Mouse (Mus musculus) heart, embryonic 16.5 days (tissue): ENCODE data around the gene Dock8. TPM values are rescaled to one million over a fixed set of nuclear protein-coding genes. Genes with fewer than 3 reads are reported as not detected.

Experiments used
- ATAC-seq: fragments of 200-750 bp; cut with Nextera tagmentation; replicated peaks from 2 replicates; pipeline ENCODE4 v1.8.0; 2017; ENCODE audit warnings: moderate number of reproducible peaks; ENCODE audit not compliant: insufficient read depth, low FRiP score; ENCODE audit errors: extremely low read depth
- H3K27ac ChIP-seq: fragments of 300-500 bp; sonication (generic); 2 replicates; pipeline ENCODE4 v1.5.1; 2014; ENCODE audit warnings: mild to moderate bottlenecking, low read length, control low read depth, moderate library complexity
- H3K27me3 ChIP-seq: fragments of 300-500 bp; sonication (generic); 2 replicates; pipeline ENCODE4 v1.6.1; 2014; ENCODE audit warnings: low read length, mixed read lengths; ENCODE audit not compliant: control insufficient read depth, insufficient read depth
- H3K36me3 ChIP-seq: fragments of 300-500 bp; sonication (generic); 2 replicates; pipeline ENCODE4 v1.6.1; 2014; ENCODE audit not compliant: control insufficient read depth, insufficient read depth
- H3K4me1 ChIP-seq: fragments of 300-500 bp; sonication (generic); 2 replicates; pipeline ENCODE4 v1.6.1; 2014; ENCODE audit warnings: low read length, mixed read lengths; ENCODE audit not compliant: control insufficient read depth, insufficient read depth
- H3K4me2 ChIP-seq: fragments of 300-500 bp; sonication (generic); 2 replicates; pipeline ENCODE4 v1.6.1; 2014; ENCODE audit warnings: low read depth, mild to moderate bottlenecking, control low read depth, low read length
- H3K4me3 ChIP-seq: fragments of 300-500 bp; sonication (generic); 2 replicates; pipeline ENCODE4 v1.5.1; 2014; ENCODE audit warnings: mild to moderate bottlenecking, control low read depth, low read length
- H3K9ac ChIP-seq: fragments of 300-500 bp; sonication (generic); 2 replicates; pipeline ENCODE4 v1.6.1; 2014; ENCODE audit warnings: low read length, control low read depth
- H3K9me3 ChIP-seq: fragments of 300-500 bp; sonication (generic); replicated peaks from 2 replicates; pipeline ENCODE4 v1.6.1; 2016; ENCODE audit warnings: low read length; ENCODE audit not compliant: control insufficient read depth
- WGBS: fragments of 180-500 bp; shearing (Covaris S2); extraction: QIAGEN DNeasy Blood & Tissue Kit; methylation state at CpG from one replicate; pipeline ENCODE4 v1.1.7; 2014; 5-methylcytosine and 5-hydroxymethylcytosine counted together
- polyA plus RNA-seq: library from polyadenylated mRNA; unstranded; fragments of >200 nt; fragmentation: Nextera tagmentation; extraction: Ambion mirVana; gene quantifications from 2 replicates; pipeline ENCODE4 v1.2.1, GENCODE M21; 2015

Gene Dock8
- polyA plus RNA-seq, 1 experiment from 2014 or later = 8.3 TPM

DNA sequence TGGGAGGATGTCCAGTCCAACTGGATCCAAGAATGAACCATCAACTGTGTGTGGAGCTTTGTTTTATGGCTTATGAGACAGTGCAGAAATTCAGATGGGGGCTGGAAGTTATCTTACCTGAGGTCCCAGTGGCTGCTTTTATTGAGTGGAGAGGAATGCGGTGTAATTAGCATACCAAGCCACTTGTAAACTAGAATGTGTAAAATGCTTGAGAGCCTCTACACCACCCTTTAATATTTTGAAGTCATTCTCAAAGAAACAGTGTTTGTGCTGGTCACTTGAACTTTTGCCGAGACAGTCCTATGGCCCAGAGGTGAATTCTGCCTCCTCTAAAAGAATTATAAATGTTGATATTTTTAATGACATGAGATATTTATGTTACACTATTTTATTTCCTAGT, 83.5 kb downstream of the Dock8 start:
- ATAC-seq = no peak
- H3K4me1 ChIP-seq = no peaks in the 10 kb centered on the region
- no peak overlapping the region for H3K9ac ChIP-seq
- no peak overlapping the region for H3K4me3 ChIP-seq
- no peak overlapping the region for H3K4me2 ChIP-seq
- no peaks in the 10 kb centered on the region for H3K36me3 ChIP-seq
- H3K27ac ChIP-seq = no peak overlapping the region
- H3K9me3 ChIP-seq = no peaks in the 10 kb centered on the region
- no peaks in the 10 kb centered on the region for H3K27me3 ChIP-seq
- WGBS = 79% methylated on average over 2 of the region's 2 CpGs

DNA sequence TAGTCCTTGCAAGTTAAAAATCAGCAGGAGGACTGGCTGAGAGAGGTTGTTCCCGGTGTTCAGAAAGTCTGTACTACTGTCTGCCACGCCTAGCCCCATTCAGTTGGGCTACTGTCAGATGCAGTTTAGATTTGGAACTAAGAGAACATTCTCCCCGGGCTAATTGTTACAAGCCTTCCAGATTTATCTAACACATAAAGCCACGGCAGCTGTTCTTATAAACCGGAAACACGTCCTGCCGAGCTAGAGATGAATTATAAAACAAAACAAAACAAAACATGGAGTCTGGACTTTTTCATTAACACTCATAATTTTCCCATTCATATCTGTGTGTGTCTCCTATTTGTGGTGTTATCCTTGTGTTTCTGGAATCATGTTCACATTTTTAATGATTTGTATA, 87.8 kb downstream of the Dock8 start:
- Histone ChIP-seq H3K27ac (no peak overlapping the region), H3K9me3 (no peaks in the 10 kb centered on the region), H3K4me3 (no peak overlapping the region), H3K4me2 (no peak overlapping the region), H3K4me1 (no peaks in the 10 kb centered on the region), H3K36me3 (no peaks in the 10 kb centered on the region), H3K9ac (no peak overlapping the region), H3K27me3 (no peaks in the 10 kb centered on the region)
- WGBS = 71% methylated on average over 7 of the region's 7 CpGs
- no peak for ATAC-seq

GRCm38 (mm10) chr19:25089746-25090145, 90.4 kb downstream of the Dock8 start:
- 91% methylated on average over 7 of the region's 7 CpGs for WGBS
- H3K27ac ChIP-seq = no peak overlapping the region
- no peak for ATAC-seq
- H3K27me3 ChIP-seq = no peaks in the 10 kb centered on the region
- H3K4me3 ChIP-seq = no peak overlapping the region
- H3K4me1 ChIP-seq = no peaks in the 10 kb centered on the region
- no peak overlapping the region for H3K9ac ChIP-seq
- no peaks in the 10 kb centered on the region for H3K36me3 ChIP-seq
- H3K4me2 ChIP-seq = no peak overlapping the region
- no peaks in the 10 kb centered on the region for H3K9me3 ChIP-seq

DNA sequence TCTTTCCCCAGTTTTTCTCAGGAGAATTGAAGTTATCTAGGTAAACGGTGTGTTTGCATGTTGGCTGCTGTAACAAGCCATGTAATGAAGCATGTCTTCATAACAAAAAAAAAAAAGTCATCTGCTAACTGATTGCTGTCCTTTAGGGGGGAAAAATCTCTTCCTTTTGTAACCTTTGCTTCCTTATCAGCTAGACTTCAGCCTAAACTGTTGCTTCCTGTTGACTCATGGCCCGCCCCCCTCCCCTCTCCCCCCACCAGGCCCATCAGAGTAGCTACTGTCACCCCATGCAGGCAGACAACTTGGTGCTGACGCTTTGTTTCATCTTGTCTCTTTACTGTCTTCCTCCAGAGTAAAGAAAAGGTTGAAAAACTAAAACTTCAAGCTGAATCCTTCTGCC, 95.8 kb downstream of the Dock8 start:
- no peaks in the 10 kb centered on the region for H3K27me3 ChIP-seq
- no peak overlapping the region for H3K4me2 ChIP-seq
- H3K9ac ChIP-seq = no peak overlapping the region
- H3K4me3 ChIP-seq = no peak overlapping the region
- peaks cover 8% of the 10 kb centered on the region for H3K4me1 ChIP-seq
- WGBS = 45% methylated on average over 3 of the region's 3 CpGs
- no peak for ATAC-seq
- H3K36me3 ChIP-seq = no peaks in the 10 kb centered on the region
- no peaks in the 10 kb centered on the region for H3K9me3 ChIP-seq
- H3K27ac ChIP-seq = no peak overlapping the region

DNA sequence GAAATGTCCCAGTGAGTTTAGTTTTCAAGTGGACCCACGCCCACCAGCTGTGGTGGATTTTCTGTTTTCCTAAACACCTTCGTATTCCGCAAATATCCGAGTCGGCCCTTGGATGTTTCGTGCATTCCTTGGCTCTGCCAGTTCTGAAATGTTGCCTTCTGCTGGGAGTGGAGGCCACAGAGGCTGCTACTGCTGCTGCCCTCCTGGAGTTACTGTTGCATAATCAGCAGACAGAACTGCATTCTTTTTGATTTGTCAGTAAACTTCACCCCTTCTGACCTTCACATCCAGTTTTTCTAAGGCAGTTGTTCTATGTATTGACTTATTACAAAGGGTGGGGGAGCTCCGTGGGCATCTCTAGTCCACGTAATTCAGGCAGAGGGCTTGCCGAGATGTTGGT, 97.0 kb downstream of the Dock8 start:
- Histone ChIP-seq H3K36me3 (no peaks in the 10 kb centered on the region), H3K4me1 (peaks cover 8% of the 10 kb centered on the region), H3K9me3 (no peaks in the 10 kb centered on the region), H3K27me3 (no peaks in the 10 kb centered on the region), H3K4me3 (no peak overlapping the region), H3K4me2 (no peak overlapping the region), H3K27ac (no peak overlapping the region), H3K9ac (no peak overlapping the region)
- 72% methylated on average over 9 of the region's 9 CpGs for WGBS
- ATAC-seq = no peak

DNA sequence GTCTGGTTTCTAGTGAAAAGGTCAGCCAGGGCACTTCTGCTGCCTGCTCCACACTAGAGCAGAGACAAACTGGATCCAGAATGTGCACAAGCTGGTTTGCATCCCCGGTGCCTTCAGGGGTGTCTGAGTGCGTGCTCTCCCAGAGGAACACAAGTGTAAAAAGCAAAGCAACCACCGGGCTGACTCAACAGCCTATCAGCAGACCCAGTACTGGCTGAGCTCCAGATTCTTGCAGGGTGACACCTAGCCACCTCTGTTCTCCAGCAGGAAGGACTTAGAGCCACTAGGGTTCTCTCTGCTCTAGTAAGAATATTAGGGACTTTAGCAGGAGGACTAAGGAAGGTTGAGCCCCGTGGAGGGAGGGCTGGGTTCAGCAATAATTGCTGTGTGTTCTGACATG, 97.7 kb downstream of the Dock8 start:
- 27% methylated on average over 4 of the region's 4 CpGs for WGBS
- no peak overlapping the region for H3K27ac ChIP-seq
- ATAC-seq = peak; percentile 78

DNA sequence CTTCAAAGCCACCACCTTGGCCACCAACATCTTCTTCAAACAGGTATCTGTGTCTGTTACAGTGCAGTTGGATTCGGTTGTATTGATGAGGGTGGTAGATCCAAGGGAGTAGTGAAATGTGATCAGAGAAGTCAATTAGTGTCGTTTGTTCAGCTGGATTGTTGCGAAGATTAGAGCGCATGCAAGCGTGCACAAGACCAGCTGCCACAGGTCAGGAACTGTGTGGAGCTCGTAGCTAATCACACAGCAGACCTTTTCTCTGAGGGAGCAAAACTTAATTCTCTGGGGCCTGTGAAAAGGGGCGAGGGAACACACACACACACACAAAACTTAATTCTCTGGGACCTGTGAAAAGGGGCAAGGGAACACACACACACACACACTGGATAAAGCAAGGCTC, 98.2 kb downstream of the Dock8 start:
- Histone ChIP-seq H3K9ac (peak overlapping the region; percentile 13; the same call in 1 of the 2 replicates), H3K27ac (no peak overlapping the region), H3K36me3 (no peaks in the 10 kb centered on the region), H3K4me2 (no peak overlapping the region), H3K4me3 (no peak overlapping the region), H3K4me1 (peaks cover 8% of the 10 kb centered on the region), H3K27me3 (no peaks in the 10 kb centered on the region), H3K9me3 (no peaks in the 10 kb centered on the region)
- no peak for ATAC-seq
- 71% methylated on average over 7 of the region's 7 CpGs for WGBS

More for the DNA sequence above, 97.7 kb downstream of the Dock8 start:
- Histone ChIP-seq H3K4me3 (no peak overlapping the region), H3K36me3 (no peaks in the 10 kb centered on the region), H3K4me2 (no peak overlapping the region), H3K9me3 (no peaks in the 10 kb centered on the region), H3K27me3 (no peaks in the 10 kb centered on the region), H3K9ac (no peak overlapping the region; the same call in 1 of the 2 replicates), H3K4me1 (peaks cover 8% of the 10 kb centered on the region)

DNA sequence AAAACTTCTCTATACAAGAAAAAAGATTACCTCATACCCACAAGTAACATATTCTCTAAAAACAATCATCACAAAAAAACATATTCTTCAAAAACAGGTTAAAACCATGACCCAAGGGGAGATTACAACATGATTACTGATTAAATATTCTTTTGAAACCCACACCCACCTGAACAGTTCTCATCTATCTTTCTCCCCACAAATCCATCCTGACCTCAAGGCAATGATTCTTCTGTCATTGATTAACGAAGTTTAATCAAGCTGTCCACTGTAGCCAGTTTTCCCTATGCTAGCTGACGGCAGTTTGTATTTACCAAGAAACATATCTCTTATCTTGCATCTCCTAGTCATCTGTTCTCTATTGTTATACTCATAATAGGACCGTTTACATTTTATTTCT, 98.6 kb downstream of the Dock8 start:
- H3K9ac ChIP-seq = no peak overlapping the region
- WGBS = 80% methylated on average over 3 of the region's 3 CpGs
- no peak overlapping the region for H3K4me2 ChIP-seq
- H3K4me1 ChIP-seq = peaks cover 8% of the 10 kb centered on the region
- H3K36me3 ChIP-seq = no peaks in the 10 kb centered on the region
- ATAC-seq = no peak
- H3K27ac ChIP-seq = no peak overlapping the region
- no peaks in the 10 kb centered on the region for H3K9me3 ChIP-seq
- H3K27me3 ChIP-seq = no peaks in the 10 kb centered on the region
- no peak overlapping the region for H3K4me3 ChIP-seq

DNA sequence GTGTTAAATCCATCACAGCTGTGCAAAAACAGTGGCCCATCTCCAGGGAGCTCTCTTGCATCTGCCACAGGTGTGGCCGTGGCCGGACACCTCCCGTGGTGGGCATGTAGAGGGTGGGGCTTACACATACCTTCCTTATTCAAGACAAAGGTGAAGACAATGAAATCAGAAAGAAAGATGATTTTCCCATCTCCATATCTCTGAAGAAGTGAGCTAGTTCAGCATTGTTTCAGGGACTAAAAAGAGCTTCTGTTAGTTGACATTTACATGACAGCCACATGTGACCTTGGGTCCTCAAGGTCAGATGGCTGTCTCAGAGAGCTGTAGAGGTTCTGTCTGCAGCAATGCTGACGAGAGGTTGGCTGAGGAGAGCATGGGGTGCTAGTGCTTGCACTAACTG, 99.6 kb downstream of the Dock8 start:
- Histone ChIP-seq H3K27ac (no peak overlapping the region), H3K9me3 (no peaks in the 10 kb centered on the region), H3K4me3 (no peak overlapping the region), H3K9ac (no peak overlapping the region), H3K4me1 (peaks cover 8% of the 10 kb centered on the region), H3K36me3 (no peaks in the 10 kb centered on the region), H3K27me3 (no peaks in the 10 kb centered on the region), H3K4me2 (no peak overlapping the region)
- WGBS = 83% methylated on average over 4 of the region's 4 CpGs
- no peak for ATAC-seq

DNA sequence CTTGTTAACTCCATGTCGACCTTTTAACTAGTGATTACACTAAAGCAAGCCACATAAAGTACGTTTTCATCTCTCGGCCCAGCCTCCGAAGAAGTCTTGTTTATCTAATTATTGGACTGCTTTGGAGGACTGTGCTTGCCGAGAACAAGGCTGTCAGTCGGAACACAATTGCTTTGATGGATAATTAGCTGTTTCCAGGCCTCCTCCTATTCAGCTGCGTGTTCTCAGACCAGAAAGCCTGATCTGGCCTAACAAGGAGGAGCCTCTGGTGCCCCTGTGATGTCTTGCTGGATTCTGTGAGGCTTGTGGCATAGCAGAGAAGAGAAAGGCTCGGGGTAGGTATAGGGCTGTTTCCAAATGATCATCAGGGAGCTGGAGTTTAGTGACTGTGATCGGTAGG, 106.3 kb downstream of the Dock8 start:
- no peak overlapping the region for H3K4me3 ChIP-seq
- no peak overlapping the region for H3K4me2 ChIP-seq
- H3K27me3 ChIP-seq = no peaks in the 10 kb centered on the region
- H3K9ac ChIP-seq = no peak overlapping the region
- peaks cover 4% of the 10 kb centered on the region; the same call in 1 of the 2 replicates for H3K4me1 ChIP-seq
- 53% methylated on average over 9 of the region's 9 CpGs for WGBS
- H3K27ac ChIP-seq = no peak overlapping the region
- H3K9me3 ChIP-seq = no peaks in the 10 kb centered on the region
- no peaks in the 10 kb centered on the region for H3K36me3 ChIP-seq
- ATAC-seq = no peak
